Comparison of ENCODE assay signal across 22 mouse cellular contexts in genomic region chr4:62544801-62545200, GRCm38 (mm10). TPM values are rescaled to one million over a fixed set of nuclear protein-coding genes. Genes with fewer than 3 reads are reported as not detected.
"Had no signal": no experiment of that assay in that cellular context is flagged by ENCODE, and none has a peak within 500 bp of the region (broad histone marks: within the 10 kb centered on the region; RNA-seq: fewer than 3 reads in every experiment).

No protein-coding gene starts in this region.

- DNase-seq: heart, postnatal 10 days; heart, postnatal 36 days; heart, postnatal 4 days; kidney, adult 11 months; kidney, adult 18-20 months; kidney, adult 2 months; kidney, adult 8-10 months; kidney, adult 9 months; kidney, postnatal 10 days; kidney, postnatal 14 days; kidney, postnatal 25 days; kidney, postnatal 36 days; kidney, postnatal 4 days; layer of hippocampus, adult 9-11 months; layer of hippocampus, postnatal 36 days had no signal

- ATAC-seq: hindbrain, embryonic 16.5 days; hindbrain, postnatal 0 days; inflammation-experienced regulatory T-cells, adult 6 months; intestine, embryonic 15.5 days; intestine, embryonic 16.5 days; intestine, postnatal 0 days had no signal

RNA-seq across cellular contexts. Expression of gene 4933430I17Rik, which starts 19.6 kb away (rescaled TPM):
- total RNA-seq: hematopoietic stem cell, adult 5-6 weeks; hindbrain, postnatal 0 days had no signal
